Mouse (Mus musculus): Measurements from ENCODE around the gene Lmntd1. TPM values are rescaled to one million over a fixed set of nuclear protein-coding genes. Genes with fewer than 3 reads are reported as not detected.
A peak's percentile ranks its signal among the peaks of the same experiment; 100 is the strongest.

Gene Lmntd1
- polyA plus RNA-seq, 1 experiment from 2014 or later, result 0.19 TPM

- H3K36me3 ChIP-seq (ENCODE audit: control insufficient read depth, insufficient read depth, low read length), result no peaks in the 10 kb centered on the region
Observed at GRCm38 (mm10) chr6:145511265-145511664, 102.9 kb downstream of the Lmntd1 start.

GRCm38 (mm10) chr6:145508828-145509227 lies 105.3 kb downstream of the Lmntd1 start:
- no peak for ATAC-seq (ENCODE audit: insufficient number of reproducible peaks, insufficient read depth, low FRiP score, low read depth)
- H3K27me3 ChIP-seq (ENCODE audit: control insufficient read depth, insufficient read depth, low read length), result no peaks in the 10 kb centered on the region
- no peak overlapping the region for H3K9ac ChIP-seq (replicated peaks; ENCODE audit: low read depth, low read length)
- no peak overlapping the region for H3K4me3 ChIP-seq (ENCODE audit: low read depth, low read length)
- 77% methylated on average over 12 of the region's 12 CpGs for WGBS
- H3K4me1 ChIP-seq (ENCODE audit: control insufficient read depth, insufficient read depth, low read length), result no peaks in the 10 kb centered on the region
- no peak overlapping the region for H3K27ac ChIP-seq (ENCODE audit: low read length)
- H3K4me2 ChIP-seq (replicated peaks; ENCODE audit: low read depth, low read length), result no peak overlapping the region
- H3K36me3 ChIP-seq (ENCODE audit: control insufficient read depth, insufficient read depth, low read length), result no peaks in the 10 kb centered on the region
- H3K9me3 ChIP-seq (ENCODE audit: control insufficient read depth, low read depth, low read length), result no peaks in the 10 kb centered on the region

More at GRCm38 (mm10) chr6:145511265-145511664, 102.9 kb downstream of the Lmntd1 start:
- no peaks in the 10 kb centered on the region for H3K9me3 ChIP-seq (ENCODE audit: control insufficient read depth, low read depth, low read length)
- ATAC-seq (ENCODE audit: insufficient number of reproducible peaks, insufficient read depth, low FRiP score, low read depth), result 0 out of 2 replicates have a peak, but pooled peaks have one; percentile 37
- WGBS, result 46% methylated on average over 8 of the region's 8 CpGs
- H3K27ac ChIP-seq (ENCODE audit: low read length), result no peak overlapping the region
- no peaks in the 10 kb centered on the region for H3K27me3 ChIP-seq (ENCODE audit: control insufficient read depth, insufficient read depth, low read length)
- H3K9ac ChIP-seq (replicated peaks; ENCODE audit: low read depth, low read length), result no peak overlapping the region
- H3K4me2 ChIP-seq (replicated peaks; ENCODE audit: low read depth, low read length), result no peak overlapping the region
- peaks cover 9% of the 10 kb centered on the region for H3K4me1 ChIP-seq (ENCODE audit: control insufficient read depth, insufficient read depth, low read length)
- H3K4me3 ChIP-seq (ENCODE audit: low read depth, low read length), result no peak overlapping the region

- H3K27ac ChIP-seq (ENCODE audit: low read length), result no peak overlapping the region
- no peaks in the 10 kb centered on the region for H3K27me3 ChIP-seq (ENCODE audit: control insufficient read depth, insufficient read depth, low read length)
- no peaks in the 10 kb centered on the region for H3K36me3 ChIP-seq (ENCODE audit: control insufficient read depth, insufficient read depth, low read length)
- no peak for ATAC-seq (ENCODE audit: insufficient number of reproducible peaks, insufficient read depth, low FRiP score, low read depth)
- no peak overlapping the region for H3K9ac ChIP-seq (replicated peaks; ENCODE audit: low read depth, low read length)
- 0 out of 2 replicates have a peak, but pooled peaks cover 4% of the 10 kb centered on the region for H3K4me1 ChIP-seq (ENCODE audit: control insufficient read depth, insufficient read depth, low read length)
- H3K4me3 ChIP-seq (ENCODE audit: low read depth, low read length), result no peak overlapping the region
- H3K4me2 ChIP-seq (replicated peaks; ENCODE audit: low read depth, low read length), result no peak overlapping the region
- no peaks in the 10 kb centered on the region; the same call in 1 of the 2 replicates for H3K9me3 ChIP-seq (ENCODE audit: control insufficient read depth, low read depth, low read length)
- WGBS, result 89% methylated on average over 7 of the region's 7 CpGs
Observed at GRCm38 (mm10) chr6:145501751-145502150, 112.4 kb downstream of the Lmntd1 start.

- Histone ChIP-seq H3K36me3 (ENCODE audit: control insufficient read depth, insufficient read depth, low read length) (no peaks in the 10 kb centered on the region), H3K4me3 (ENCODE audit: low read depth, low read length) (no peak overlapping the region), H3K27me3 (ENCODE audit: control insufficient read depth, insufficient read depth, low read length) (no peaks in the 10 kb centered on the region), H3K9me3 (ENCODE audit: control insufficient read depth, low read depth, low read length) (no peaks in the 10 kb centered on the region; the same call in 1 of the 2 replicates), H3K4me2 (replicated peaks; ENCODE audit: low read depth, low read length) (no peak overlapping the region), H3K27ac (ENCODE audit: low read length) (no peak overlapping the region), H3K4me1 (ENCODE audit: control insufficient read depth, insufficient read depth, low read length) (0 out of 2 replicates have a peak, but pooled peaks cover 4% of the 10 kb centered on the region), H3K9ac (replicated peaks; ENCODE audit: low read depth, low read length) (no peak overlapping the region)
- WGBS, result 61% methylated on average over 19 of the region's 19 CpGs
- no peak for ATAC-seq (ENCODE audit: insufficient number of reproducible peaks, insufficient read depth, low FRiP score, low read depth)
Observed at GRCm38 (mm10) chr6:145499574-145500546, 114.3 kb downstream of the Lmntd1 start.

- Histone ChIP-seq H3K4me1 (ENCODE audit: control insufficient read depth, insufficient read depth, low read length) (0 out of 2 replicates have a peak, but pooled peaks cover 4% of the 10 kb centered on the region), H3K9me3 (ENCODE audit: control insufficient read depth, low read depth, low read length) (no peaks in the 10 kb centered on the region), H3K27ac (ENCODE audit: low read length) (no peak overlapping the region), H3K4me2 (replicated peaks; ENCODE audit: low read depth, low read length) (no peak overlapping the region), H3K4me3 (ENCODE audit: low read depth, low read length) (no peak overlapping the region), H3K27me3 (ENCODE audit: control insufficient read depth, insufficient read depth, low read length) (no peaks in the 10 kb centered on the region), H3K36me3 (ENCODE audit: control insufficient read depth, insufficient read depth, low read length) (no peaks in the 10 kb centered on the region), H3K9ac (replicated peaks; ENCODE audit: low read depth, low read length) (no peak overlapping the region)
- ATAC-seq (ENCODE audit: insufficient number of reproducible peaks, insufficient read depth, low FRiP score, low read depth), result no peak
- 86% methylated on average over 7 of the region's 7 CpGs for WGBS
Observed at GRCm38 (mm10) chr6:145495731-145496130, 118.4 kb downstream of the Lmntd1 start.

GRCm38 (mm10) chr6:145488251-145488650 lies 125.9 kb downstream of the Lmntd1 start:
- 0 out of 2 replicates have a peak, but pooled peaks cover 7% of the 10 kb centered on the region for H3K4me1 ChIP-seq (ENCODE audit: control insufficient read depth, insufficient read depth, low read length)
- no peak overlapping the region for H3K4me3 ChIP-seq (ENCODE audit: low read depth, low read length)
- H3K9me3 ChIP-seq (ENCODE audit: control insufficient read depth, low read depth, low read length), result no peaks in the 10 kb centered on the region
- no peak overlapping the region for H3K4me2 ChIP-seq (replicated peaks; ENCODE audit: low read depth, low read length)
- H3K27ac ChIP-seq (ENCODE audit: low read length), result no peak overlapping the region
- 78% methylated on average over 2 of the region's 2 CpGs for WGBS
- no peak for ATAC-seq (ENCODE audit: insufficient number of reproducible peaks, insufficient read depth, low FRiP score, low read depth)
- H3K36me3 ChIP-seq (ENCODE audit: control insufficient read depth, insufficient read depth, low read length), result no peaks in the 10 kb centered on the region
- H3K9ac ChIP-seq (replicated peaks; ENCODE audit: low read depth, low read length), result no peak overlapping the region
- H3K27me3 ChIP-seq (ENCODE audit: control insufficient read depth, insufficient read depth, low read length), result no peaks in the 10 kb centered on the region

GRCm38 (mm10) chr6:145485986-145486605 lies 128.0 kb downstream of the Lmntd1 start:
- Histone ChIP-seq H3K4me1 (ENCODE audit: control insufficient read depth, insufficient read depth, low read length) (peaks cover 20% of the 10 kb centered on the region), H3K27ac (ENCODE audit: low read length) (peak overlapping the region; percentile 44; the same call in 1 of the 2 replicates), H3K36me3 (ENCODE audit: control insufficient read depth, insufficient read depth, low read length) (no peaks in the 10 kb centered on the region), H3K9me3 (ENCODE audit: control insufficient read depth, low read depth, low read length) (no peaks in the 10 kb centered on the region), H3K9ac (replicated peaks; ENCODE audit: low read depth, low read length) (no peak overlapping the region), H3K4me2 (replicated peaks; ENCODE audit: low read depth, low read length) (no peak overlapping the region), H3K4me3 (ENCODE audit: low read depth, low read length) (no peak overlapping the region), H3K27me3 (ENCODE audit: control insufficient read depth, insufficient read depth, low read length) (no peaks in the 10 kb centered on the region)
- WGBS, result 48% methylated on average over 12 of the region's 12 CpGs
- ATAC-seq (ENCODE audit: insufficient number of reproducible peaks, insufficient read depth, low FRiP score, low read depth), result no peak

GRCm38 (mm10) chr6:145483318-145483674 lies 130.8 kb downstream of the Lmntd1 start:
- no peak overlapping the region; the same call in 1 of the 2 replicates for H3K27ac ChIP-seq (ENCODE audit: low read length)
- no peaks in the 10 kb centered on the region for H3K9me3 ChIP-seq (ENCODE audit: control insufficient read depth, low read depth, low read length)

More at GRCm38 (mm10) chr6:145483318-145483674, 130.8 kb downstream of the Lmntd1 start:
- Histone ChIP-seq H3K4me1 (ENCODE audit: control insufficient read depth, insufficient read depth, low read length) (peaks cover 24% of the 10 kb centered on the region), H3K27me3 (ENCODE audit: control insufficient read depth, insufficient read depth, low read length) (no peaks in the 10 kb centered on the region), H3K9ac (replicated peaks; ENCODE audit: low read depth, low read length) (no peak overlapping the region), H3K4me2 (replicated peaks; ENCODE audit: low read depth, low read length) (no peak overlapping the region), H3K36me3 (ENCODE audit: control insufficient read depth, insufficient read depth, low read length) (no peaks in the 10 kb centered on the region), H3K4me3 (ENCODE audit: low read depth, low read length) (no peak overlapping the region)
- no peak for ATAC-seq (ENCODE audit: insufficient number of reproducible peaks, insufficient read depth, low FRiP score, low read depth)
- WGBS, result 59% methylated on average over 5 of the region's 5 CpGs
